Mouse (Mus musculus) embryo, embryonic 10.5 days (tissue): Measurements from ENCODE around the gene Emc6.

Experiments used
- DNase-seq: peaks from one replicate; pipeline ENCODE4 v3.0.0-alpha.2; 2015; ENCODE audit warnings: low spot score

Emc6 gene

DNA sequence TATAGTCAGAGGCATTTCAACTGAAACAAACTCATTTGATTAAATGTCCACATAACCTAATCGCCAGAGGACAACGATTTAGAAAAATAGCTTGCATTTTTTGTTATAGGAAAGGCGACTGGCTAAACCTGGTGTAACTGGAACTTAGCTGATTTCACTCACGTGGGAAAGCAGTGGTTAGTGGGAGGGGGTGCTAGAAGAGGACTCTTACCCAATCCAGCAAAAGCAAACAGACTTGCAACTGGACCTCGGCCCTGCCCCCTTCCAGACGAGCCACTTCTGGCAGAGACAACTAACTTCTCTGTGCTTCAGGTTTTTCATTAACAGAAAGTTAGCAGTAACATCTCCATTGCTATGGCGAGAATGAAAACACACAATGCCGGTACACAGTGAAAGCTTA, 1.2 kb downstream of the Emc6 start:
- peak; percentile 19 for DNase-seq

DNA sequence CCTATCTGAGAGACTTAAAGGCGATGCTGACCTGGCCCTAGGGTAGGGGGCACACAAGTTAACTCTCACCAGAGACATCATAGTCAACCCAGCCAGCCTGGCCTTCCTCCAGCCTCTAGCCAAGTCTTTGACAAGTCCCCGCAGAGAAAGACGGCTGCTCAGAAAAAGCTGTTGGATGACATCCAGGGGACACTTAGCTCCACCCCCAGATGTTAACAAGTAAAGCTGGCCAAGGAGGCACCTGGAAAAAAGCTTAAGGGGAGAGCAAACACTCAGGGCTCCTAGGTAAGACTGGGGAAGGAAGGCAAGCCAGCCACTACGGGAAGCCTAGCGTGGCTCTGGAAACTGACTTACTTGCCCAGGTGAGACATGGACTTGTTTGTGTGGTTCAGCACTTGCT, 4.7 kb downstream of the Emc6 start:
- DNase-seq = no peak

DNA sequence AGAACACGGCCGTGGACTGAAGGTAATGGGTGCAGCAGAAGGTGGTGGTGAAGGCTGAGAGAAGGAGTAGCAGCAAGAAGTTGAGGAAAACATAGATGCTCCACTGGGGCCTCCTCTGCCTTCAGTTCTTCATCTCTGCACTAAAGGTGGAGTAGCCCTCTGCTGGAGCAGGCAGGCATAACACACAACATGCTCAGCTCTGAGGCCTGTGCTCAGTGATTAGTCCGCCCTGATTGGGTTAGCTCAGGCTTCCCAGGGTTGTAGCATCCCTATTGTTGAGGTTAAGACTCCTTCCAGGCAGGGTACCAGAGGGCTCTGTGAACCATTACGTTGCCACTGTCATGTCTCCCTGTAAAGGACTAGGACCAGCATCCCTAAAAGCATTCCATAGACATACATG, 7.6 kb downstream of the Emc6 start:
- DNase-seq = peak; percentile 77

DNA sequence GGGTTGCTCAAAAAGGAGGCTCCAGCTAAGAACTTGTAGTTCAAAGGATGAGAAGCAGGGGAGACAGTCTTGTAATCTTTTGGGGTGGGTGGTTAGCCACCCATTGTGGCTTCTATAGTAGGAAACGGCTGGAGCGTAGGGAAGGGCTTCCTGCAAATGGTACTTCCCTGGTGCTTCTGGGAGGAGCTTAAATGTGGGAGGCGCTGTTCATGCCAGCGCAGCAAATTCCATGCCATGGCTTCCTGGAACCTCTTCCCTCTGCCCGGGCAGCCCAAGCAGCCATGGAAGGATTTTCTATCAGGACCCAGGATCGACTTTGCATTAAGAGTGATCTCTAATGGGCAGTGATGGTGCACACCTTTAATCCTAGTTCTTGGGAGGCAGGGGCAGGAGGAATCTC, 8.3 kb downstream of the Emc6 start:
- no peak for DNase-seq

DNA sequence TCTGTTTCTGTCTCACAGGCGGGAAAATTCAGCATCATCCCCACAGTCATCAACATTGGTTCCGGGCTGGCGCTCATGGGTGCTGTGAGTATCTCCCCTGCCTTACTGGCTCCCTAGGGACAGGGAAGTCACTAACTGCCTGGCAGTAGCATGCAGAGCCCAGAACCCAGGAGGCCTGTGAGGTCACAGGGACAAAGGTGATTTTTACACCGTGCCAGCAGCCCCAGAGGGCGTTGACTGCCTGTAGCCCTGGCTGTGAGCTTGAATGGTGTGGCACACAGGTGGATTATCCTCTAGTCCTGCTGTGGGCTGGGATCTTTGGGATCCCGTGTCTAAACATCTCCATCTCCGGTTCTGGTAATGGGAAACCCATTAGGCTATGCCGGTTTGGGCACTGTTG, 8.8 kb downstream of the Emc6 start:
- DNase-seq = no peak

DNA sequence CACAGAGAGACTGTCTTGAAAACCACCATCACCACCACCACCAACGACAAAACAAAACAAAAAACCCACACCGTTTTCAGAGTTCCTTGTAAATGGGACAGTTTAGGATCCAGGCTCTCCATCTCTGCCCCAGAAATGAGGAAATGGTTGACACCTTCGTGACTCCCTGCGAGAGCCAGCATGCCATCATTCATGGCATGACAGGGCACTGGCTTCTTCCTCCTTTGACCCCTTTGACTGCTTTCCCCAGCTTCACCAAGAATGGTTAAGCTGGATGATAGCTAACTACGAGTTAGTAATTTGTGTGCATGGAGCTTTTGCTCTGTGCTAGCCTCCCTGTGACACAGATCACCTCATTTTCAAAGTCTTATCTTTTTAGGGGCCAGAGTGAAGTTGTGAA, 14.6 kb downstream of the Emc6 start:
- no peak for DNase-seq

DNA sequence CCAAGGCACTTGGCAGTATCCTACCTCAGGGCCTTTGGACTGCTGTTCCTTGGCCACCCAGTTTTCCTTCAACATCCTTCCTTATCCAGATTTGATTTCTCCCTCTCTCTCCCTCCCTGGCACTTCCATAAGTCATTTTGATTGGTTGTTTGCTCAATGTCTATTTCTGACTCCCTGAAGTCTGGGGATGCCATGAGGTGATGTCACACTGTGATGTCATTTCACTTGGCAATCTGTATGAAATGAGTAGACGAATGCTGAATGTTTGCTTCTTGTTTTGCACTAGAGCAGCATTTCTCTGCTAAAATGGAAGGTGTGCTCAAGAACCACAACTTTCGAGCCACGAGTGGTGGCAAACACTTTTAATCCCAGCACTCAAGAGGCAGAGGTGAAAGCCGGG, 15.2 kb downstream of the Emc6 start:
- DNase-seq = no peak

DNA sequence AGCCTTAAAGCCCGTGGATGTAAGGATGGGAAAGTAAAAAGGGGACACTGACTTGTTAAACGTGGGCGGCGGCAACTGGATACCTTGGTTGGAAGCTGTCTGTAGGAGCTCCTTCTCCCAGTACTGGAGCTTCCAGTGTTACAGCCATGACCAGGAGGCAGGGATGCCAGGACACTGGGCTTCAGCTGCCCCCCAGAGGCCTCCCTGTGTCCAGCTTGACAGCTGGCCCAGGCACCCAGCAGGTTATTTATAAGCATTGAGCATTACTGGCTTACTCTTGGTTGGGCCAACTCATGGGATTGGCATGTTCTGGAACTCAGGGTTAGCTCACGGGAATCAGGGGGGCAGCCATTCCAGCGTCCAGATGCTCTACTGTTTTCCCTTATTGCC, 16.0 kb downstream of the Emc6 start:
- peak; percentile 31 for DNase-seq

DNA sequence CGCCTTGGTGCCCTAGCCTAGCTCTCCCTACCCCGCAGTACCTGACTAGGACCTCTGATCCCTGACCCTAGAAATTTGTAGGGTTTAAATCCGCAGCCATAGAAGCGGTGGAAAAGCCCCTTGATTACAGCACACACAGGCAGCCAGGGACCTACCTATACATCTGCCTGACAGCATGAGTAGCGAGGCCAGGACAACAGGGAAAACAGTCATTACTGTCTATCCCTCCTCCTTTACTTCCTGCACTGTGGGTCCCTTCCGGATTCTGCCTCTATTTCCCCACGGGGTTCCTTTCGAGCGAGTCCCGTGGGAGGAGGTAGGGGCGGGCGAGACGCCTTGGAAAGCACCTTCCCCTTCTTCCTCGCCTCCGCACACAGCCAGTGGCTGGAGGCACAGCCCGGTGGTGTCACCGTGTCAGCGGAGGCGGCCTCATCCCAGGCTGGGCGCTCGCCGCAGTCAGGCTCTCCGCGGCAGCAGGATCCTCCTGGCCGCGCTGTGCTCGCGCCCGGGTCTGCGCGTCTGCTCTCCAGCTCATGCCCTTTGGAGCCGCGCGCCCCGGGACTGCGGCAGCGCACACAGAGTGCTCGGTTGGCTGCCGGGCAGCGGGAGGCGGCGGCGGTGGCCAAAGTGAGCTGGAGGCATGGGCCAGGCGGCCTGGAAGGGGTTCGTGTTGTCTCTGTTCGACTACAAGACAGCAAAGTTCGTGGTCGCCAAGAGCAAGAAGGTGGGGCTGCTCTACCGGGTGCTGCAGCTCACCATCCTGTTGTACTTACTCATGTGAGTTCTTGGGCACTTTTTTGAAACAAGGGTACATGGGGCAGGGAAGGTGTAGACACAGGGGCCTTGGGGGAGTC, 16.7 kb downstream of the Emc6 start, which contains the start of gene P2rx5:
P2rx5 (plus strand) TSS at position 465 of the 854 bp plus-strand sequence.
- peak; percentile 56 for DNase-seq

DNA sequence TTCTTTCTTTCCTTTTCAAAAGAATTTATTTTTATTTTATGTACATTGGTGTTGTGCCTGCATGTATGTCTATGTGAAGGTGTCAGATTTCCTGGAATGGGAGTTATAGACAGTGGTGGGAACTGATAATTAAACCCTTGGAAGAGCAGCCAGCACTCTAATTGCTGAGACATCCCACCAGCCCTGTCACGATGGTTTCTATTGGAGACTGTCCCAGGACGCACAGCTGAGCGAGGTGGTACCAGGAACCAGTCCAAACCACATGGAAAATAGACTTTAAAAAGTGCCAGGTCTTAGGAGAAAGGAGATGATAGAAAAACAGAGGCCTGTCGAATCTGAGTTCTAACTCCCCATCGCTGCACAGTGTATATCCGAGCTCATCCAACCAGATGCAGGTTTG, 21.8 kb downstream of the Emc6 start:
- no peak for DNase-seq

DNA sequence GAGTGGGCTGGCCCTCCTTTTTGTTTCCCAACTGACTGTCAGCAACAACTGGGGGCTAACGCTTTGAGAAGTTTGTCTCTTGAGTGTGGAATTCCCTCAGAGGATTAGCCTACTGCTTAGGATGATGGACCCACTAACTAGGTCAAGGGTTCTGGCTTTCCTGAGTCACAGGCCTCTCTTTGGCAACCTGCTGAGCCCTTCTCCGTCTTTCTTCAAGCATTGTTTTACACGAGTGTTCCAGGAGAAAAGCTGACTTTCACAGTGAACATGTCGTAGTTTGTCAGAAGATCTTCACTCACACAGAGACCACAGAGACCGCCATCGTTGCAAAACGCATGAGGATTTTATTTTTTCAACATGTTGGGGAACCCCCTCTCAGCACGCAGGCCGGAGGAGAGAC, 28.6 kb downstream of the Emc6 start:
- DNase-seq = no peak

DNA sequence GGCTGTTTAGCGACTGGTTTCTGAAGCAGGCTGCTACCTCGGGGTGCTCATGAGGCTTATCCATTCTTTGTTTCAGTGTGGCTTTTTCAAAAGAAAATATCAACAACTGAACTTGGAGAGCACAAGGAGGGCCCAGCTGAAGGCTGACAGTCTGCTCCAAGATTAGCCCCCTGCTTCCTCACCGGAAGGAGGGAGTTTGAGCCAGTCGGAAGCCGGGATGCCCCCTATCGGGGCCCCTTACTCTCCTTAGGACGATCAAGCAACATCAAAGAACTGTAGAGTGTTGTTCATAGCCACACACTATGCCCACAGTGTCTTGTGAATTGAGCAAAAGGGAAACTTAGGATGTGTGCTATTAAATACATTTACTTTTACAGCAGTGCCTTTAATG, 29.9 kb downstream of the Emc6 start:
- DNase-seq = no peak

DNA sequence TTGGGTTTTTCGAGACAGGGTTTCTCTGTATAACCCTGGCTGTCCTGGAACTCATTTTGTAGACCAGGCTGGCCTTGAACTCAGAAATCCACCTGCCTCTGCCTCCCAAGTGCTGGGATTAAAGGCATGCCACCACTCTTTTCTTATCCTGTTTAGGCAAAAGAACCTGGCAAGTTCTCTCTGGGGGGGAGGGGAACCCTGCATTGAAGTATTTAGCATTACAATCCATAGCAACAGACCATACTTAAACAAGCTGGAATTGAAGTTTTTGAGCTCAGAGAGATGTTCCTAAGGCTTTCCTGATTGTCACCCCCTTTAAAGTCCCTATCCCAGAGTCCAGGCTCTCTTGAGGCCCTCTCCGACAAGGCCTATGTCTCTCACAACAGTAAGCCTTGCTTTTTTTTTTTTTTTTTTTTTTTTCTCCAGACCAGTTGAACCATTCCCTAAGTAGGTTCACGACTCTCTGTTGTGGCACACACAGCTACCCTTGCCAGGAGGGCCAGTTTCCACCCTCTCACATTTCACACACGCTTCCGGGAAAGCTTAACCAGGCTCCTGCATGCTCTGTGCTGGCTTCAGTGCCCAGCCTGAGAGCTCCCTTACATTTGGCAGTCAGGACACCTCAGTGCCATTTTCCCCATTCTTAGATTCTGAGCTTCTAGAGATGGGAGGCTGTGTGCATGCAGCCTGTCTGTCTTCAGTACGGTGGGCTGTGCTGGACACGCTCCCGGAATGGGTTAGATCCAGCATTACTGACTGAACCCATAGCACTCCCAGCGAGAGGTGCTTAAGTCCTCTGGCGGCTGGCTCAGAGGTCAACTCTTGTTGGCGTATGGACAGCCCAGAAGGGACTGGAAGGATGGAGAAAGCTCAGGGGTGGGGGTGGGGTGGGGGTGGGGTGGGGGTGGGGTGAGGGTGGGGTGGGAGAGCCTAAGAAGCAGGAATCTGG, 30.5 kb downstream of the Emc6 start:
- no peak for DNase-seq

DNA sequence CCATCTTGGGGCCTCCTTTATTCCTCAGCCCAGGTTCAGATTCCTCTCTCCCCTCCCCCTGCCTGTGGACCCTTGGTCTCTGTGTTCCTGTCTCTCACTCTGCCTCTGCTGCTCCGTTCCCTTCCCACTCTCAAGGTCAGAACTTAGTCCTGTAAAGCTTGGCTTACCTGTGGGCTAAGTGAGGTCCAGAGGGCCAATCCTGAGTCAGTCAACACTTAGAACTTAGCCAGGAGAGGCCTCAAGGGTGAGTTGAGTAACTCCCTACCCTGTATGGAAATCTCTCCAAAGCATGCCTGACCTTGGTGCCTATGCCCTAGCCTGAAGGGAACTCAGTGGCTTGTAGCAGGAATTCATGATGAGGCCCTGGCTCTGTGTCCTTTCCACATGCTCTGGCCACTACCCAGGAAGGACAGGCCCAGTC, 32.6 kb downstream of the Emc6 start:
- DNase-seq = no peak

DNA sequence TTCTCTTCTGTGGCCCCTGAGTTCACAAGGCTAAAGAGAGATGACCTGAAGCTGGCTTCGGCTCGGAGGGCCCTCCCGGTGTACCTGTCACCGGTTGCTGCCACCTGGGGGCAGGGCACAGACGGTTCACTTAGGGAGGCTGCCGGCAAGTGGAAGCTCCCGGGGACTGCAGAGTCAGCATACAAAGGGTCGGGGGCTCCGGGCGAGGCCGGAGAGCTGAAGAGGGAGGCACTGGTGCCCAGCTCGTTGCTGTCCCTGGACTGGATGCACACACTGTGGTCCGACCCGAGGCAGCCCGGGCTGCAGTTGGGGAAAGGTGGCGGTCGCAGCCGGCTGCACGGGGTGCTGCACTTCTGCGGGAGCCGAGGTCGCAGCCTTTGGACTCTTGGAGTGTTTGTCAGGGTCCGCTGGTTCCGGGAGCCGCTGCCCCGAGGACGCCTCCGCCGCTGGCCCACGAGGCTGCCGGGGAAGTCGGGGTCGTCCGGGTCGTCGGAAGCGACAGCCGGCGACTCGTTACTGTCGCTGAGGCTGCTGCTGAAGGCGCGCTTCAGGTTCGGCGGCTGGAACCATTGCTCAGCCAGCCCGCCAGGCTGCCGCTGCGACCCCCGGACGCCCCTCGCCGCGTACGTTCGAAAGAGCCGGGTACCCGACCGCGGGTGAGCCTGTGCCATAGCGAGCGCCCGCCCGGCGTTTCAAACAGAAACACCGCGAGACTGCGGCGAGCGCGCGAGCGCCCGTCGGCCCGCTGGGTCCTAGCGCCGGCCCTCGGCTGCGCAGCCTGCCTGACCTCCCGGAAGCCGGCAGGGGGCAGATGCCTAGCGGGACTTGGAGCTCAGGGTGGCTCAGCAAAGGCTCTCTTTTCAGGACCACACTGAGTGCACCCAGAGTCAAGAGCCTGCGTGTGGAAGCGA, 39.0 kb downstream of the Emc6 start, which contains the start of gene Haspin:
Haspin (minus strand) TSS at position 704 of the 911 bp plus-strand sequence.
- peak; percentile 95 for DNase-seq

DNA sequence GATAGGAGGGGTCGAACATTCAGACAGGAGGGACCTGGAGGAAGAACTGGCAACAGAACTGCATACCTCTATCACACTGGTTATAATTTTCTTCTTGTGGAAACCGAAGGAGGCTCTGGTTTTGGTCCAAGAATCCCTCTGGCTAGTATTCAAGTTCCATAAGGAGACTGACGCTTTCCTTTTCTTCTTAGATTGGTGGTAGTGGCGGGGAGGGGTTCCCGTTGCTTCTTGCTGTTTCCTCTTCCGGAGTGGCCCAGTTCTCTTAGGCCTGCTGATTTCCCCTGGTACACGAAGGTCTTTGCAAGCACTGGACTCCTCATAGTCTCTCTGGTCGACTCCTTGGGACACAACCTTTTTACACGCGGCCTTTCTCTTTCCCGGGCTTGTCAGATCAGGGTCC, 39.7 kb downstream of the Emc6 start:
- no peak for DNase-seq

DNA sequence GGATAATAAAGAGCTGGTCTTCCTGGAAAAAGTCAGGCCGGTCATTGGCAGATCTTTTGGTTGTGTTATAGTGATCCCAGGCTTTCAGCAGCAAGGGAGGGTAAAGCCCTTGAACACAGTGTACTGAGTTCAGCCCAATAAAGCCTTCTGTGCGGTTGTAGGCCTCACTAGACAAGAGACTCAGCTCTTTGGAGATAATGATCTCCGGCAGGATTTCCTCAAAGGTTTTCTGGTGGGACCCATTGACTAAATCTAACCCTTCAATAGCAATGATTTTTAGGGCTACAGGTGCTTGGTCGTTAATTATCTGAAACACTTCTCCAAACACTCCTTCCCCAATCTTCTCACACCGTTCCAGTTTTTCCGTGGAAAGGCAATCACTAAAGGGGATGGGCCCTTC, 40.2 kb downstream of the Emc6 start:
- no peak for DNase-seq

DNA sequence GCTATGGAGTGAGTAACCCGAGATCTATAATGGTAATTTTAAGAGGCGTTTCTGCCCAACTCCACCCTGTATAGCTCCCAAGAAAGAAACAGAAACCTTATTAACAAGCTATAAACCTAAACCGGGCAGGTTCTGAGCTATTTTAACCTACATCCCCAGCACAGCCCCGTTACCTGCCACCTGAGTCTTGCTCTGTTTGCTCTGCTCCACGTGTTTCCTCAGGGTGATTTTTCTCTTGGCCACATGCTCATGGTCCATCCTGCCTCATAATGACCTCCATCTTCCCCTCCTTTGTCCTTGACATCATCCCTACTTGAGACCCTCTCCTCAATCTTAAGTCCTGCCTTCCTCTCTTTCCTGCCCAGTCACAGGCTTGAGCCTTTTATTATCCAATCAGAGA, 42.6 kb downstream of the Emc6 start:
- no peak for DNase-seq

DNA sequence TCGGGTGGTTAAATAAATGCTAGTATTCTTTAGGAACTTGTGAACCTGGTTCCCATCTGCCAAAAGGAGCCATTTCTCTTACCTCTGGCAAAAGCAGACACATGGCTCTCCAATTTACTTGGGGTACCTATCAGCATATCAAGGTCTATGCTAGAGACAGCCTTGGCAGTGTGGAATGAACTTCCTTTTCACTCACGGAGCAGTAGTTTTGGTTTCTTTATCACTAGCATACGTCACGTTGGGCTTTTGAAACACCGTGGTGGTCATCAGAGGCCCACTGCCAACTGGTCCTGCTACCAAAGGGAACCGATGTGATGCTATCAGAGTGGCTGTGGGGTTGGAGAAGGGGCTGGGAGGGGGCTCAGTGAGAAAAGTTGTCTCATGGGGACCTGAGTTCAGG, 43.8 kb downstream of the Emc6 start:
- no peak for DNase-seq

DNA sequence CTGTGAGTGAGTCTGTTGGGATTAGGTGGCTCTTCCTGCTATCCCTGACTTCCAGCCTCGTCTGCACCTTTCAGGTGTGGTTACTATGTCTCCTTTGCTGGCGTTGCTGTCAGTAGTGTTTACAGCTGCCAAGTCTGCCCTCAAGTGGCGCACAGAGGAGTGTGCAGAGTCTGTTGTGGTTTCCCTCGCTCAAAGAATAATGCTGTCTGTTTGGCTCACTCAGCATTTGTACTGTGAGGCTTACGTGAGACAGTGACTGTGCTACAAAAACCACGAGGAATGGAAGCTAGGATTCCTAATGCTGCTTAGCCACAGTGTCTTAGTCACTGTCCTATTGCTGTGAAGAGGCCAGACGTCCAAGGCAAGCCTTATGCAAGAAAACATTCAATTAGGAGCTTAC, 45.8 kb downstream of the Emc6 start:
- DNase-seq = no peak

DNA sequence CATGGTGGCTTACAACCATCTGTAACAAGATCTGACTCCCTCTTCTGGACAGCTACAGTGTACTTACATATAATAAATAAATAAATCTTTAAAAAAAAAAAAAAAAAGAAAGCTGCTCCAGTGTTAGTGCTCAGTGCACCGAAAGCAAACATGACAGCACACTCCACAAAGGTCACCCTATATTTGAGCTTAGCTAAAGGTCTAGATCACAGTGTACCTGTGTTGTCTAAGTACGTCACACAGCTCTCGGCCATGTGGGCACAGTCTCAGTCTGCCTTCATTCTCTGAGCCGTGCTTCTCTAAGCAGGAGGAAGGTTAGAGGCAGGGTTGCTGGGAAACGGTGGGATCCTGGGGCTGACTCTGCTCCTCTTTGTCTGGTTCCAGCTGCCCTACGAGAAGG, 50.3 kb downstream of the Emc6 start:
- DNase-seq = no peak
